Mouse (Mus musculus) liver, embryonic 11.5 days (tissue): ENCODE measurements around the gene Cbx6. TPM values are rescaled to one million over a fixed set of nuclear protein-coding genes. Genes with fewer than 3 reads are reported as not detected.

Source experiments
- ATAC-seq: fragments of 200-750 bp; cut with Nextera tagmentation; replicated peaks from 2 replicates; pipeline ENCODE4 v1.8.0; 2017; ENCODE audit warnings: moderate number of reproducible peaks, mild to moderate bottlenecking, moderate TSS enrichment, moderate library complexity; ENCODE audit not compliant: low FRiP score
- DNase-seq: peaks from one replicate; pipeline ENCODE4 v3.0.0-alpha.2; 2017; ENCODE audit warnings: low spot score
- H3K27ac ChIP-seq: fragments of 300-500 bp; sonication (generic); 2 replicates; pipeline ENCODE4 v1.5.1; 2014; ENCODE audit warnings: mild to moderate bottlenecking, low read depth, low read length, control low read depth
- H3K27me3 ChIP-seq: fragments of 300-500 bp; sonication (generic); replicated peaks from 2 replicates; pipeline ENCODE4 v1.6.1; 2014; ENCODE audit warnings: low read length, mixed read lengths; ENCODE audit not compliant: control insufficient read depth, insufficient read depth
- H3K36me3 ChIP-seq: fragments of 300-500 bp; sonication (generic); 2 replicates; pipeline ENCODE4 v1.6.1; 2014; ENCODE audit warnings: mild to moderate bottlenecking, low read length, moderate library complexity, mixed read lengths; ENCODE audit not compliant: control insufficient read depth, insufficient read depth
- H3K4me1 ChIP-seq: fragments of 300-500 bp; sonication (generic); replicated peaks from 2 replicates; pipeline ENCODE4 v1.6.1; 2014; ENCODE audit warnings: low read length, mixed read lengths; ENCODE audit not compliant: control insufficient read depth, insufficient read depth
- H3K4me2 ChIP-seq: fragments of 300-500 bp; sonication (generic); 2 replicates; pipeline ENCODE4 v1.6.1; 2014; ENCODE audit warnings: mild to moderate bottlenecking, control low read depth, moderate library complexity
- H3K4me3 ChIP-seq: fragments of 300-500 bp; sonication (generic); 2 replicates; pipeline ENCODE4 v1.5.1; 2014; ENCODE audit warnings: low read depth, low read length, control low read depth
- H3K9ac ChIP-seq: fragments of 300-500 bp; sonication (generic); 2 replicates; pipeline ENCODE4 v1.6.1; 2014; ENCODE audit warnings: low read depth, low read length, control low read depth
- H3K9me3 ChIP-seq: fragments of 300-500 bp; sonication (generic); 2 replicates; pipeline ENCODE4 v1.6.1; 2016; ENCODE audit warnings: low read length, inconsistent platforms, mixed read lengths; ENCODE audit not compliant: control insufficient read depth
- WGBS: fragments of 180-500 bp; shearing (Covaris S2); extraction: QIAGEN DNeasy Blood & Tissue Kit; methylation state at CpG from one replicate; pipeline ENCODE4 v1.1.7; 2014; 5-methylcytosine and 5-hydroxymethylcytosine counted together
- polyA plus RNA-seq: library from polyadenylated mRNA; unstranded; fragments of >200 nt; fragmentation: Nextera tagmentation; extraction: Ambion mirVana; gene quantifications from 2 replicates; pipeline ENCODE4 v1.2.1, GENCODE M21; 2014

The Cbx6 gene
- polyA plus RNA-seq, 1 experiment from 2014 or later = 16.3 TPM

- Histone ChIP-seq H3K36me3 (no peaks in the 10 kb centered on the region), H3K27me3 (no peaks in the 10 kb centered on the region; the same call in 1 of the 2 replicates)
- 83% methylated on average over 8 of the region's 8 CpGs for WGBS
These were observed 39.1 kb upstream of the Cbx6 start for GRCm38 (mm10) chr15:79873545-79873944.

GRCm38 (mm10) chr15:79867260-79868002 lies 32.9 kb upstream of the Cbx6 start:
- Histone ChIP-seq H3K4me2 (no peak overlapping the region), H3K9me3 (no peaks in the 10 kb centered on the region)

More at GRCm38 (mm10) chr15:79873545-79873944, 39.1 kb upstream of the Cbx6 start:
- no peaks in the 10 kb centered on the region for H3K9me3 ChIP-seq
- H3K4me3 ChIP-seq = no peak overlapping the region
- ATAC-seq = no peak
- no peak overlapping the region for H3K4me2 ChIP-seq
- no peak for DNase-seq
- H3K4me1 ChIP-seq = no peaks in the 10 kb centered on the region
- no peak overlapping the region for H3K27ac ChIP-seq
- no peak overlapping the region for H3K9ac ChIP-seq

GRCm38 (mm10) chr15:79859821-79860220 lies 25.3 kb upstream of the Cbx6 start:
- Histone ChIP-seq H3K9ac (no peak overlapping the region), H3K27me3 (no peaks in the 10 kb centered on the region), H3K4me2 (no peak overlapping the region), H3K36me3 (no peaks in the 10 kb centered on the region), H3K27ac (no peak overlapping the region), H3K4me1 (no peaks in the 10 kb centered on the region), H3K9me3 (no peaks in the 10 kb centered on the region), H3K4me3 (no peak overlapping the region)
- WGBS = 78% methylated on average over 9 of the region's 9 CpGs
- ATAC-seq (no peak), DNase-seq (no peak)

More at GRCm38 (mm10) chr15:79867260-79868002, 32.9 kb upstream of the Cbx6 start:
- H3K27ac ChIP-seq = no peak overlapping the region
- no peaks in the 10 kb centered on the region for H3K36me3 ChIP-seq
- no peaks in the 10 kb centered on the region for H3K4me1 ChIP-seq
- H3K27me3 ChIP-seq = no peaks in the 10 kb centered on the region
- no peak overlapping the region for H3K4me3 ChIP-seq
- no peak for ATAC-seq
- H3K9ac ChIP-seq = no peak overlapping the region
- DNase-seq = no peak
- 62% methylated on average over 3 of the region's 3 CpGs for WGBS

GRCm38 (mm10) chr15:79858979-79859378 lies 24.5 kb upstream of the Cbx6 start:
- no peaks in the 10 kb centered on the region for H3K27me3 ChIP-seq
- H3K4me3 ChIP-seq = no peak overlapping the region
- H3K9me3 ChIP-seq = no peaks in the 10 kb centered on the region
- no peak overlapping the region for H3K9ac ChIP-seq
- no peak overlapping the region for H3K4me2 ChIP-seq
- H3K4me1 ChIP-seq = no peaks in the 10 kb centered on the region
- no peaks in the 10 kb centered on the region for H3K36me3 ChIP-seq
- no peak for ATAC-seq
- no peak overlapping the region for H3K27ac ChIP-seq
- no peak for DNase-seq
- 81% methylated on average over 5 of the region's 5 CpGs for WGBS

- DNase-seq (no peak), ATAC-seq (no peak)
- 82% methylated on average over 2 of the region's 2 CpGs for WGBS
- Histone ChIP-seq H3K9ac (no peak overlapping the region), H3K4me2 (no peak overlapping the region), H3K4me1 (no peaks in the 10 kb centered on the region), H3K4me3 (no peak overlapping the region), H3K9me3 (no peaks in the 10 kb centered on the region), H3K27me3 (peaks cover 2% of the 10 kb centered on the region; the same call in 1 of the 2 replicates), H3K27ac (no peak overlapping the region), H3K36me3 (no peaks in the 10 kb centered on the region)
These were observed 15.7 kb upstream of the Cbx6 start for GRCm38 (mm10) chr15:79850143-79850542.

- peaks cover 2% of the 10 kb centered on the region; the same call in 1 of the 2 replicates for H3K27me3 ChIP-seq
- no peak overlapping the region for H3K27ac ChIP-seq
- no peaks in the 10 kb centered on the region for H3K9me3 ChIP-seq
- H3K36me3 ChIP-seq = no peaks in the 10 kb centered on the region
- no peaks in the 10 kb centered on the region for H3K4me1 ChIP-seq
- H3K4me3 ChIP-seq = no peak overlapping the region
- H3K4me2 ChIP-seq = no peak overlapping the region
- WGBS = 27% methylated on average over 5 of the region's 5 CpGs
- H3K9ac ChIP-seq = no peak overlapping the region
- ATAC-seq = no peak
- DNase-seq = no peak
These were observed 12.6 kb upstream of the Cbx6 start for GRCm38 (mm10) chr15:79847100-79847499.

GRCm38 (mm10) chr15:79845986-79846385 lies 11.5 kb upstream of the Cbx6 start:
- no peaks in the 10 kb centered on the region for H3K36me3 ChIP-seq
- no peak overlapping the region for H3K27ac ChIP-seq
- no peak overlapping the region for H3K9ac ChIP-seq
- no peaks in the 10 kb centered on the region for H3K4me1 ChIP-seq
- DNase-seq (no peak), ATAC-seq (no peak)
- no peak overlapping the region for H3K4me3 ChIP-seq
- no peaks in the 10 kb centered on the region for H3K9me3 ChIP-seq
- H3K4me2 ChIP-seq = no peak overlapping the region
- H3K27me3 ChIP-seq = peaks cover 7% of the 10 kb centered on the region; the same call in 1 of the 2 replicates
- 66% methylated on average over 4 of the region's 4 CpGs for WGBS

- no peak overlapping the region for H3K27ac ChIP-seq
- H3K9me3 ChIP-seq = no peaks in the 10 kb centered on the region
- WGBS = 76% methylated on average over 3 of the region's 3 CpGs
- no peak overlapping the region for H3K4me3 ChIP-seq
- H3K27me3 ChIP-seq = peaks cover 5% of the 10 kb centered on the region; the same call in 1 of the 2 replicates
- ATAC-seq = no peak
- no peak overlapping the region for H3K9ac ChIP-seq
- no peak overlapping the region for H3K4me2 ChIP-seq
- DNase-seq = no peak
- no peaks in the 10 kb centered on the region for H3K36me3 ChIP-seq
- H3K4me1 ChIP-seq = no peaks in the 10 kb centered on the region
These were observed 8.5 kb upstream of the Cbx6 start for GRCm38 (mm10) chr15:79842985-79843384.

GRCm38 (mm10) chr15:79840281-79840680 lies 5.8 kb upstream of the Cbx6 start:
- ATAC-seq (no peak), DNase-seq (no peak)
- no peak overlapping the region for H3K4me3 ChIP-seq
- no peaks in the 10 kb centered on the region for H3K36me3 ChIP-seq
- 46% methylated on average over 2 of the region's 2 CpGs for WGBS
- no peaks in the 10 kb centered on the region for H3K9me3 ChIP-seq
- H3K27me3 ChIP-seq = 0 out of 2 replicates have a peak, but pooled peaks cover 5% of the 10 kb centered on the region
- H3K4me2 ChIP-seq = no peak overlapping the region
- H3K4me1 ChIP-seq = no peaks in the 10 kb centered on the region
- no peak overlapping the region for H3K9ac ChIP-seq
- no peak overlapping the region for H3K27ac ChIP-seq
